In genomic region chr5:66762006-66762405, GRCm38 (mm10) we compare ENCODE assay signal across 29 mouse cellular contexts. TPM values are rescaled to one million over a fixed set of nuclear protein-coding genes. Genes with fewer than 3 reads are reported as not detected.
DNase-seq lines count a peak whose midpoint lies in the region; ATAC-seq and TF ChIP-seq lines count a peak whose summit lies in the region.
"Had no signal": no experiment of that assay in that cellular context is flagged by ENCODE, and none has a peak within 500 bp of the region (broad histone marks: within the 10 kb centered on the region; RNA-seq: fewer than 3 reads in every experiment).

No protein-coding gene starts in this region.

- WGBS in forebrain, embryonic 16.5 days = 63% methylated on average over 2 of the region's 2 CpGs
- 85% methylated on average over 2 of the region's 2 CpGs for WGBS in forebrain, embryonic 11.5 days
- 84% methylated on average over 2 of the region's 2 CpGs for WGBS in midbrain, embryonic 15.5 days
- 74% methylated on average over 2 of the region's 2 CpGs for WGBS in liver, embryonic 11.5 days

- intact Hi-C loops in gastrocnemius, adult 2 months (cut with DNase I) = no loop called here

- no peaks in the 10 kb centered on the region for H3K36me3 ChIP-seq in forebrain, embryonic 16.5 days (ENCODE audit: control insufficient read depth, insufficient read depth)
- no peaks in the 10 kb centered on the region for H3K36me3 ChIP-seq in forebrain, embryonic 11.5 days (ENCODE audit: control insufficient read depth, insufficient read depth, low read length)
- no peaks in the 10 kb centered on the region for H3K36me3 ChIP-seq in midbrain, embryonic 15.5 days (replicated peaks)
- no peaks in the 10 kb centered on the region for H3K36me3 ChIP-seq in liver, embryonic 11.5 days (ENCODE audit: control insufficient read depth, insufficient read depth, low read length)
- H3K36me3 ChIP-seq: hindbrain, embryonic 15.5 days; intestine, embryonic 15.5 days; stomach, embryonic 15.5 days had no signal

- H3K4me2 ChIP-seq in forebrain, embryonic 16.5 days (ENCODE audit: low read length) = no peak overlapping the region
- H3K4me2 ChIP-seq in forebrain, embryonic 11.5 days (ENCODE audit: low read depth, low read length, severe bottlenecking) = no peak overlapping the region
- no peak overlapping the region for H3K4me2 ChIP-seq in midbrain, embryonic 15.5 days
- no peak overlapping the region for H3K4me2 ChIP-seq in liver, embryonic 11.5 days
- H3K4me2 ChIP-seq: embryonic facial prominence, embryonic 13.5 days; forebrain, embryonic 13.5 days; hindbrain, embryonic 15.5 days; intestine, embryonic 15.5 days; lung, embryonic 14.5 days; stomach, embryonic 15.5 days had no signal

- ATAC-seq in forebrain, embryonic 16.5 days = peak; percentile 26; the same call in 1 of the 2 replicates
- ATAC-seq in forebrain, embryonic 11.5 days (replicated peaks; ENCODE audit: low FRiP score) = no peak
- ATAC-seq in midbrain, embryonic 15.5 days (replicated peaks) = no peak
- no peak for ATAC-seq in liver, embryonic 11.5 days (replicated peaks; ENCODE audit: low FRiP score)
- ATAC-seq: forebrain, embryonic 13.5 days; intestine, embryonic 15.5 days had no signal

- H3K4me3 ChIP-seq in forebrain, embryonic 16.5 days (replicated peaks; ENCODE audit: low read length) = no peak overlapping the region
- no peak overlapping the region for H3K4me3 ChIP-seq in forebrain, embryonic 11.5 days (ENCODE audit: low read depth, low read length)
- no peak overlapping the region for H3K4me3 ChIP-seq in layer of hippocampus, adult 2 months
- peak overlapping the region; percentile 1; the same call in 1 of the 2 replicates for H3K4me3 ChIP-seq in gastrocnemius, adult 2 months
- H3K4me3 ChIP-seq in midbrain, embryonic 15.5 days = no peak overlapping the region
- H3K4me3 ChIP-seq in liver, embryonic 11.5 days (ENCODE audit: low read depth, low read length) = no peak overlapping the region
- H3K4me3 ChIP-seq: embryonic facial prominence, embryonic 13.5 days; erythroblast, embryonic 14.5 days; forebrain, embryonic 13.5 days; hindbrain, embryonic 15.5 days; intestine, embryonic 15.5 days; stomach, embryonic 15.5 days had no signal

- no peak overlapping the region for H3K27ac ChIP-seq in forebrain, embryonic 16.5 days (ENCODE audit: low read length)
- H3K27ac ChIP-seq in forebrain, embryonic 11.5 days (ENCODE audit: low read depth, low read length) = no peak overlapping the region
- H3K27ac ChIP-seq in layer of hippocampus, adult 2 months = peak overlapping the region; percentile 29; the same call in 1 of the 2 replicates
- peak overlapping the region; percentile 88 for H3K27ac ChIP-seq in gastrocnemius, adult 2 months
- no peak overlapping the region for H3K27ac ChIP-seq in midbrain, embryonic 15.5 days
- no peak overlapping the region for H3K27ac ChIP-seq in liver, embryonic 11.5 days (ENCODE audit: low read depth, low read length)
- H3K27ac ChIP-seq: embryonic facial prominence, embryonic 13.5 days; forebrain, embryonic 13.5 days; hindbrain, embryonic 15.5 days; intestine, embryonic 15.5 days; liver, embryonic 14.5 days; stomach, embryonic 15.5 days had no signal

- peaks cover 12% of the 10 kb centered on the region for H3K4me1 ChIP-seq in forebrain, embryonic 16.5 days (replicated peaks; ENCODE audit: control insufficient read depth, insufficient read depth, low read length)
- H3K4me1 ChIP-seq in forebrain, embryonic 11.5 days (replicated peaks; ENCODE audit: control insufficient read depth, insufficient read depth, low read length) = peaks cover 3% of the 10 kb centered on the region; the same call in 1 of the 2 replicates
- peaks cover 13% of the 10 kb centered on the region for H3K4me1 ChIP-seq in midbrain, embryonic 15.5 days
- no peaks in the 10 kb centered on the region for H3K4me1 ChIP-seq in liver, embryonic 11.5 days (replicated peaks; ENCODE audit: control insufficient read depth, insufficient read depth, low read length)
- H3K4me1 ChIP-seq: intestine, embryonic 15.5 days; stomach, embryonic 15.5 days had no signal

- no peaks in the 10 kb centered on the region for H3K27me3 ChIP-seq in forebrain, embryonic 16.5 days (replicated peaks; ENCODE audit: control insufficient read depth, insufficient read depth, low read length)
- no peaks in the 10 kb centered on the region for H3K27me3 ChIP-seq in forebrain, embryonic 11.5 days (ENCODE audit: control insufficient read depth, insufficient read depth, low read length)
- H3K27me3 ChIP-seq in midbrain, embryonic 15.5 days (replicated peaks) = no peaks in the 10 kb centered on the region
- H3K27me3 ChIP-seq in liver, embryonic 11.5 days (replicated peaks; ENCODE audit: control insufficient read depth, insufficient read depth, low read length) = no peaks in the 10 kb centered on the region
- H3K27me3 ChIP-seq: embryonic facial prominence, embryonic 13.5 days; forebrain, embryonic 13.5 days; hindbrain, embryonic 15.5 days; intestine, embryonic 15.5 days; stomach, embryonic 15.5 days had no signal

- no peaks in the 10 kb centered on the region for H3K9me3 ChIP-seq in forebrain, embryonic 16.5 days (ENCODE audit: control insufficient read depth, low read length)
- no peaks in the 10 kb centered on the region for H3K9me3 ChIP-seq in forebrain, embryonic 11.5 days (ENCODE audit: control insufficient read depth, low read length)
- H3K9me3 ChIP-seq in midbrain, embryonic 15.5 days = no peaks in the 10 kb centered on the region
- no peaks in the 10 kb centered on the region for H3K9me3 ChIP-seq in liver, embryonic 11.5 days (ENCODE audit: control insufficient read depth, low read length)
- H3K9me3 ChIP-seq: embryonic facial prominence, embryonic 13.5 days; forebrain, embryonic 13.5 days; hindbrain, embryonic 15.5 days; intestine, embryonic 15.5 days; stomach, embryonic 15.5 days had no signal

- no peak overlapping the region for H3K9ac ChIP-seq in forebrain, embryonic 16.5 days (replicated peaks; ENCODE audit: low read depth, low read length)
- no peak overlapping the region for H3K9ac ChIP-seq in forebrain, embryonic 11.5 days (ENCODE audit: low read length)
- H3K9ac ChIP-seq in midbrain, embryonic 15.5 days = no peak overlapping the region
- H3K9ac ChIP-seq in liver, embryonic 11.5 days (ENCODE audit: low read depth, low read length) = no peak overlapping the region
- H3K9ac ChIP-seq: embryonic facial prominence, embryonic 13.5 days; forebrain, embryonic 13.5 days; hindbrain, embryonic 15.5 days; intestine, embryonic 15.5 days; liver, embryonic 14.5 days; lung, embryonic 14.5 days; stomach, embryonic 15.5 days had no signal

- no peak for DNase-seq in forebrain, embryonic 11.5 days (ENCODE audit: low spot score)
- no peak for DNase-seq in layer of hippocampus, adult 2 months (ENCODE audit: low spot score in 2 of 2)
- no peak for DNase-seq in layer of hippocampus, adult 9-11 months
- peak; percentile 77 for DNase-seq in gastrocnemius, adult 2 months
- DNase-seq in skeletal muscle tissue, adult 2 months (ENCODE audit: low read depth, low spot score) = peak; percentile 76
- no peak for DNase-seq in liver, embryonic 11.5 days (ENCODE audit: low spot score)
- DNase-seq: adrenal gland, postnatal 36 days; cerebellum, adult 18-20 months; cerebellum, postnatal 25 days; kidney, adult 8-10 months; kidney, postnatal 10 days; layer of hippocampus, postnatal 36 days; lung, embryonic 14.5 days; lung, postnatal 4 days; midbrain, embryonic 14.5 days; right cerebral cortex, adult 18-20 months; right cerebral cortex, postnatal 4 days; thymus, adult 18-20 months had no signal

- TF ChIP-seq CTCF in layer of hippocampus, adult 2 months (conservative IDR thresholded peaks at IDR 0.05) = peak; percentile 47
- TF ChIP-seq CTCF in gastrocnemius, adult 2 months (IDR thresholded peaks at IDR 0.05) = peak; percentile 45

RNA-seq across cellular contexts. Expression of gene Limch1, which starts 16.4 kb away (rescaled TPM):
- polyA plus RNA-seq in forebrain, embryonic 16.5 days (2015; fragmentation: Nextera tagmentation; extraction: Ambion mirVana) = 81.0 and 91.4 TPM in 2 replicates
- polyA plus RNA-seq in forebrain, embryonic 11.5 days (2014; fragmentation: Nextera tagmentation; extraction: Ambion mirVana) = 39.2 and 41.7 TPM in 2 replicates
- total RNA-seq in layer of hippocampus, adult 2 months (2021) = 100 to 1,000 TPM; 127 to 140 TPM
- total RNA-seq in gastrocnemius, adult 2 months (2021) = 100 to 1,000 TPM; 106 to 139 TPM
- 47.6 and 51.1 TPM in 2 replicates for polyA plus RNA-seq in midbrain, embryonic 15.5 days (2015; fragmentation: Nextera tagmentation; extraction: Ambion mirVana)
- 11.6 and 13.4 TPM in 2 replicates for polyA plus RNA-seq in liver, embryonic 11.5 days (2014; fragmentation: Nextera tagmentation; extraction: Ambion mirVana)
- total RNA-seq: granulocyte monocyte progenitor cell, adult 5-6 weeks; megakaryocyte-erythroid progenitor cell, adult 5-6 weeks had no signal
- polyA plus RNA-seq: erythroblast, embryonic 14.5 days had no signal

Comparison
In these comparisons a context has a peak if more than half of its experiments do, and no peak if none do; other contexts are left out.
1. H3K27ac ChIP-seq: peak in layer of hippocampus, adult 2 months (single experiment) and gastrocnemius, adult 2 months (single experiment); none in forebrain, embryonic 16.5 days (single experiment), forebrain, embryonic 11.5 days (single experiment), midbrain, embryonic 15.5 days (single experiment) and liver, embryonic 11.5 days (single experiment).
2. DNase-seq: peak in gastrocnemius, adult 2 months (single experiment) and skeletal muscle tissue, adult 2 months (single experiment); none in forebrain, embryonic 11.5 days (single experiment), layer of hippocampus, adult 2 months (0 of 2), layer of hippocampus, adult 9-11 months (single experiment) and liver, embryonic 11.5 days (single experiment).